Comparison of ENCODE assay signal across 21 mouse cellular contexts in the genomic region with DNA sequence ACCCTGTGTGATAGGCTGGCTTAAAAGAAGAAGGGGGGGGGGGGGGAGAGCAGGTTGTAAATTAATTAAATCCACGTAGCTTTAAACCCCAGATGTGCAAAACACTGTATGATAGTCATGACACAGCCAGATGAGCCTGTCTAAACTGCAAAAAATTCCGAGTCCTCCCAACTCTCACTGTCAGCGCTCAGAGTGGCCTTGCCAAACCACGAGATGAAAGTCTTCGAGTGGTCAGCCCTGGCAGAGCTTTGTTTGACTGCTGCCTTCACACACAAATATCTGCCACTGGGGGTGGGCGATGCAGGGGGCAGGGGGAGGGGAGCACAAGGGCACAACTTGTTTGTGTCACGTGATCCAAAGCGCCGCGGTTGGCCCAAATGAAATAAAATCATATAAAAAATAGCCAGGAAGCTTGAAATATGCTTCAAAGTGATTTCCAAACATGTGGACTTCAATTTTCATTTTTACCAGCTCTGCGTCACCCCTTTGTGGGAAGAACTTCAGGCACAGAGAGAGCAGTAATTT.
A peak's percentile ranks its signal among the peaks of the same experiment; 100 is the strongest.
DNase-seq lines count a peak whose midpoint lies in the region; ATAC-seq and TF ChIP-seq lines count a peak whose summit lies in the region.
"Had no signal": no experiment of that assay in that cellular context is flagged by ENCODE, and none has a peak within 500 bp of the region (broad histone marks: within the 10 kb centered on the region; RNA-seq: fewer than 3 reads in every experiment).

No protein-coding gene starts in this region.

- no peak for TF ChIP-seq POLR2A in lung, adult 2 months (IDR thresholded peaks at IDR 0.05; ENCODE audit: borderline replicate concordance, extremely low read depth, low read depth, low read length)

- H3K27me3 ChIP-seq in lung, embryonic 15.5 days = no peaks in the 10 kb centered on the region
- H3K27me3 ChIP-seq: CH12.LX; heart, embryonic 15.5 days; liver, embryonic 13.5 days had no signal

- no peaks in the 10 kb centered on the region for H3K36me3 ChIP-seq in lung, embryonic 15.5 days
- H3K36me3 ChIP-seq: forebrain, embryonic 12.5 days; G1E; heart, embryonic 15.5 days; hindbrain, embryonic 13.5 days; liver, embryonic 13.5 days; midbrain, embryonic 12.5 days had no signal

- peak overlapping the region; percentile 8; the same call in 1 of the 2 replicates for H3K4me2 ChIP-seq in lung, embryonic 15.5 days
- H3K4me2 ChIP-seq: forebrain, embryonic 12.5 days; heart, embryonic 15.5 days; hindbrain, embryonic 13.5 days; liver, embryonic 13.5 days; midbrain, embryonic 12.5 days had no signal

- no peak overlapping the region for H3K4me3 ChIP-seq in lung, embryonic 15.5 days
- no peak overlapping the region for H3K4me3 ChIP-seq in lung, adult 2 months (replicated peaks; ENCODE audit: extremely low read depth, low read depth, low read length)
- H3K4me3 ChIP-seq: forebrain, embryonic 12.5 days; heart, embryonic 15.5 days; hindbrain, embryonic 13.5 days; liver, embryonic 13.5 days; midbrain, embryonic 12.5 days had no signal

- no peaks in the 10 kb centered on the region for H3K9me3 ChIP-seq in lung, embryonic 15.5 days
- H3K9me3 ChIP-seq: G1E; heart, embryonic 15.5 days; liver, embryonic 13.5 days had no signal

- DNase-seq in adrenal gland, adult 2 months = peak; percentile 45
- no peak for DNase-seq in adrenal gland, postnatal 4 days (ENCODE audit: low spot score in 2 of 2)
- no peak for DNase-seq in lung, adult 2 months
- DNase-seq in 3T3-L1 (ENCODE audit: low read depth, low spot score) = peak; percentile 46
- peak; percentile 62 for DNase-seq in fibroblast of lung, adult 2 months (ENCODE audit: low read depth)
- no peak for DNase-seq in urinary bladder, postnatal 36 days (ENCODE audit: low spot score in 2 of 2)
- DNase-seq: cerebellum, adult 8-10 months; heart, postnatal 36 days; kidney, adult 18-20 months; kidney, postnatal 4 days; liver, embryonic 13.5 days; thymus, adult 18-20 months; thymus, postnatal 36 days had no signal

- H3K9ac ChIP-seq in lung, embryonic 15.5 days = no peak overlapping the region
- H3K9ac ChIP-seq: forebrain, embryonic 12.5 days; heart, embryonic 15.5 days; hindbrain, embryonic 13.5 days; liver, embryonic 13.5 days; midbrain, embryonic 12.5 days had no signal

- H3K27ac ChIP-seq in lung, embryonic 15.5 days = no peak overlapping the region
- H3K27ac ChIP-seq: forebrain, embryonic 12.5 days; heart, embryonic 15.5 days; hindbrain, embryonic 13.5 days; liver, embryonic 13.5 days; midbrain, embryonic 12.5 days had no signal

- ATAC-seq in lung, embryonic 15.5 days (ENCODE audit: borderline replicate concordance, extremely low read depth, low FRiP score, low TSS enrichment) = no peak
- ATAC-seq: inflammation-experienced regulatory T-cells, adult 6 months had no signal

- 0 out of 2 replicates have a peak, but pooled peaks cover 6% of the 10 kb centered on the region for H3K4me1 ChIP-seq in lung, embryonic 15.5 days
- H3K4me1 ChIP-seq in lung, adult 2 months (ENCODE audit: control insufficient read depth, insufficient read depth, low read length) = no peaks in the 10 kb centered on the region
- H3K4me1 ChIP-seq: heart, embryonic 15.5 days; liver, embryonic 13.5 days had no signal

- TF ChIP-seq CTCF in lung, adult 2 months (IDR thresholded peaks at IDR 0.05; ENCODE audit: insufficient read depth, low read length) = no peak

- 41% methylated on average over 11 of the region's 11 CpGs for WGBS in lung, embryonic 15.5 days
- 54% methylated on average over 11 of the region's 11 CpGs for WGBS in lung, adult 2 months

Comparison
In these comparisons a context has a peak if more than half of its experiments do, and no peak if none do; other contexts are left out.
1. DNase-seq: peak in adrenal gland, adult 2 months (single experiment), 3T3-L1 (single experiment) and fibroblast of lung, adult 2 months (single experiment); none in adrenal gland, postnatal 4 days (0 of 2), lung, adult 2 months (single experiment) and urinary bladder, postnatal 36 days (0 of 2).